Mouse (Mus musculus) lung, postnatal 10 days (tissue): ENCODE measurements around the gene Zfp579.
"Not testable (repeated sequence)": the region's sequence is repeated elsewhere in the genome, so short reads cannot be mapped to it uniquely, and the experiment has no call there.

Experiments used
- DNase-seq: peaks from one replicate; pipeline ENCODE4 v3.0.0; 2021

Zfp579 gene

GRCm38 (mm10) chr7:4996003-4996895 lies at the start of gene Zfp579:
Gene Zfp579, minus strand, starts transcription at chr7:4996158.
- DNase-seq, result peak; percentile 97

DNA sequence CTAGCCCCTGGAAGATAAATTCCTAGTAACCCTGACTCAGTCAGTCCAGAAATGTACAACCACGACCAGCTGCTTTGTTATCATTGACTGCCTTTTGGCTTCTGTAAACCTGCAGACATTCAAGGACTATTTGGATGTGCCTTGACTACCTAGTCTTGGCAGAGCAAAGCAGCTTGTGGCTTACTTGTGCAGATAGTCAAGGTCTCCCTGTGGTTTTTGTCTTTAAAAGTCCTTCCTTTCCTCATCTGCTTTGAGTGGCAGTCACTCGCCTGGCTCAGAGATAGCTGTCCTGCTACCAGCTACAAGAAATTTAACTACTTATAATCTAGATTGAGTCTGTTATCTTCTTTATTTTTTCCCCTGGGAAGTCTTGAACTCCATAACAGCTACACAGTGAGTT lies 49.0 kb upstream of the Zfp579 start:
- DNase-seq, result no peak

DNA sequence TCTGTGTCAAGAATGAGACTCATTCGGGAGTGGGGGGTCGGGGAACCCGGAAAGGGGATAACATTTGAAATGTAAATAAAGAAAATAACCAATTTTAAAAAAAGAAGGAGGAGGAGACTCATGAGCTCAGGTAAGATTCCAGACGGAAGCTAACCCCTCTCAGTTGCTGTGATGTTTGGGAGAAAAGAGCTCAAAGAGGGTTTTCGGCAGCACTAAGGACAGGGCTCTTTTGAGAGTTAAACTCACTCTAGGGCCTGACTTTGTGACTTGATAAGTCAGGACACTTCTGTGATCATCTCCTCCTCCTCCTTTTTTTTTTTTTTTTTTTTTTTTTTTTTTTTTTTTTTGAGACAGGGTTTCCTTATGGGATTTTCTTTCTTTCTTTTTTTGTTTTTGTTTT lies 43.0 kb upstream of the Zfp579 start:
- DNase-seq, result no peak

DNA sequence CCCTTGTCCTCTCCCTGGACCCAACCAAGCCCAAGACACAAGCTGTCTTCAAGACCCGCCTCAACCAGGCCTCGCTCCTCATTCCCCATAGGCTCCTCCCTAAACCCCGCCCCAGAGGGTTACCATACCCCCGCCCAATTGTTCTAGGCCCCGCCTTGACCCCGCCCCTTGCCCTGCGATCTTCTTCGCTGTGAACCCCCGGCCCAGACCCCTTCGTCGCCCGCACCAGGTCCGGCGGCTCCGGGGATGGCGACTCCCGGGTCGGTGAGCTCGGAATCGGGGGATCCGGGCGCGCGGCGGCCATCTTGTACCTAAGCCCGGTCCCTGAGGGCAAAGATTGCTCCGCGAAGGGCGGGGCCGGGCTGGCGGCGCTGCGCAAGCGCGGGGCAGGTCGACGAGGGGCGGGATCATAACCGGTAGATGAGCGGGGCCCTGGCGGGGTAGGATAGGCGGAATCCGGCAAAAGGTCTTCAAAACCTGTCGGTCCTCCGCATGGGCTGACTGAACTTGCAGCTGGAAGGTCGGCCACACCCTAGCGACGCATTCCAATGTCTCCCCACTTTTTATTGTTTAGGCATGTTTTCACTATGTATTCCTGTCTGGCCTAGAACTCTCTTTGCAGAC lies 42.3 kb upstream of the Zfp579 start, which contains the start of gene Zfp784:
Zfp784 (minus strand) TSS at position 338 of the 624 bp plus-strand sequence.
- peak; percentile 97 for DNase-seq

DNA sequence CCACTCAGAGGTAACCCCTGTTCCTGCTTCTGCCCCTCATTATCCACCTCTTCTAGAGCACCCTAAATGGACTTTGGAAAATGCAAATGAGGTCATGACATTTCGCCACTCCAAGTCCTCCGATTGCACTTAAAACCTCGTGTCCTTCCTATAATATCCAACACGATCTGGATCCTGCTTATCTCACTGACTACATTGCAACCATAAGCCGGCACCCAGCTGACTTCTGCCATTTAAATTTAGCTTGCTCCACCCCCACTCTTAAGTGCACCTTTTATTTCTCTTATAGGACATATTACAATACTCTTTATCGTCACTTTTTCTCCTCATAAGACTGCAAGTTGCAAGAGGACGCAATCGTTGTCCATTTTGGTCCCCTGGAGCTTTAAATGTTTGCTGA lies 41.5 kb upstream of the Zfp579 start:
- no peak for DNase-seq

DNA sequence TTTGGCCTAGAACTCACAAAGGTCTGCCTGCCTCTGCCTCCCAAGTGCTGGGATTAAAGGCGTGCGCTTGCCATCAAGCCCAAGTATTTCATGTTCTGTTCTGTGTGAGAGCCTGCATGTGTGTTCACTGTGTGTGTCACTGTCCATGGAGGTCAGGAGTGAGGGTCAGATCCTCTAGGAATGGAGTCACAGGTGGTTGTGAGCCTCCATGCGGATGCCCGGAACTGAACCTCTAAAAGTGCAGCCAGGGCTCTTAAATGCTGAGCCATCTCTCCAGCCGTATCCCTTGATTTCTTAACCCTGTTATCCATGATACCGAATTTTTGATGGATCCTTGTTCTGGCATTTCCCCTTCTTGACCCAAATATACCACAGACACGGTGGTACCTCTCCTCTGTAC lies 41.1 kb upstream of the Zfp579 start:
- DNase-seq, result no peak

GRCm38 (mm10) chr7:5036136-5036535 lies 40.2 kb upstream of the Zfp579 start:
- DNase-seq, result no peak

GRCm38 (mm10) chr7:5035628-5036027 lies 39.7 kb upstream of the Zfp579 start:
- no peak for DNase-seq

DNA sequence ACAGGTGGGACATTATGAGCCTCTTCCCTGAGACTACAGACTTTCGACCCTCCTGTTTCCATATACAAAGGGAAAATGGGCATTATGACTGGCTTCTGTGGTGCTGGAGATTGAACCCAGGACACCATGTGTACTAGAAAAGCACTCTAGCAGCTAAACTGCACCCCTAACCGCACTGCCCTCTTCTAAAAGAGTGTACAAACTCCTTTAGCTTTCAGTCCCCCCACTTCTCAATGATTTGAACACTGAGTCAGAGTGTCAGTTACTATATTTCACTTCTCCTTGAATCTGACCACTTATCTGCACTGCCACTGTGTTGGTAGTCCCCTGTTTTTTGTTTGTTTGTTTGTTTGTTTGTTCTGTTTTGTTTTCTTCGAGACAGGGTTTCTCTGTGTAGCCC lies 37.9 kb upstream of the Zfp579 start, which contains the start of gene 4632433K11Rik:
4632433K11Rik (plus strand) TSS at position 301 of the 400 bp plus-strand sequence.
- no peak for DNase-seq

DNA sequence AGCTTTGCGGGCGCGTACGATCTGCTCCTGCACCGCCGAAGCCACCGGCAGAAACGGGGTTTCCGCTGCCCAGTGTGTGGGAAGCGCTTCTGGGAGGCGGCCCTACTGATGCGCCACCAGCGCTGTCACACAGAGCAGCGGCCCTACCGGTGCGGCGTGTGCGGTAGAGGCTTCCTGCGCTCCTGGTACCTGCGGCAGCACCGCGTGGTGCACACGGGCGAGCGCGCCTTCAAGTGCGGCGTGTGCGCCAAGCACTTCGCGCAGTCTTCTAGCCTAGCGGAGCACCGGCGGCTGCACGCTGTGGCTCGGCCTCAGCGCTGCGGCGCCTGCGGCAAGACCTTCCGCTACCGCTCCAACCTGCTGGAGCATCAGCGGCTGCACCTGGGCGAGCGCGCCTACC lies 35.5 kb upstream of the Zfp579 start:
- DNase-seq, result no peak

- no peak for DNase-seq
These were observed 34.8 kb upstream of the Zfp579 start for GRCm38 (mm10) chr7:5030554-5031275.

GRCm38 (mm10) chr7:5029946-5030345 lies 34.0 kb upstream of the Zfp579 start:
- DNase-seq, result no peak

- no peak for DNase-seq
These were observed 33.6 kb upstream of the Zfp579 start for GRCm38 (mm10) chr7:5029543-5029942.

GRCm38 (mm10) chr7:5021197-5021596 lies 25.2 kb upstream of the Zfp579 start:
- no peak for DNase-seq

GRCm38 (mm10) chr7:5020685-5021084 lies 24.7 kb upstream of the Zfp579 start:
- peak; percentile 39 for DNase-seq

DNA sequence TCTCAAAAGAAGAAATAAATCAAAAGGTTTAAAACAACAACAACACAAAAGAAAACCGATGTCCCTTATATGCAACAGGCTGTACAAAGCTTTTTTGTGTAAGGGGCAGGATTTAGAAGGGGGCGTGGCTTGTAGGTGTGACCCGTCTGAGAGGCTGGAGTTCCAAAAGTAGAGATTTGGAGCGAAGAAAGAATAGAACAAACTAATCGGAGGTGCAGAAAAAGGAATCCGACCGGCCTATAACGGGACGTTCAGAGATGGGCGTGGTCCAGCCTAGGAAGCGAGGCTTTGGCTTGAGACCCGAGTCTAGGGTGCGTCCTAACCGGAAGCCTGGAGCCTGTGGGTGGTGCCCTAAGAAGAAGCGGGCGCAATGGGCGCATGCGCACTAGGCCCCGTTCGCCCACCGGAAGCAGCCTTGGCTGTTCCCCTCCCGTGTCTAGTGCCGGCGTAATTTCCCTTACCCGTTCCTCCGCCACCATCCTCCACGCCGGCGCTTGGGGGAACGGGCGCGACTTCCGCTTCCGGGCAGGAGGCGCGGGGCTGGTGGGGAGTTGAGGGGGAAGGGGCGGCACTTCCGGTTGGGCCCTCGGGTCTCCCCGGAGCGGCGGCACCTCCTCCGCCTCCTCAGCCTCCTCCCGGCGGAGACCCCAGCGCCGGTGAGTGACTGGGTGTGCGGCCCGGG lies 24.2 kb upstream of the Zfp579 start, which contains the start of the genes Zfp865 and Ccdc106:
Zfp865 (plus strand) TSS at position 377 of the 682 bp plus-strand sequence.
Ccdc106 (plus strand) TSS at position 554 of the 682 bp plus-strand sequence.
- peak; percentile 100 for DNase-seq

DNA sequence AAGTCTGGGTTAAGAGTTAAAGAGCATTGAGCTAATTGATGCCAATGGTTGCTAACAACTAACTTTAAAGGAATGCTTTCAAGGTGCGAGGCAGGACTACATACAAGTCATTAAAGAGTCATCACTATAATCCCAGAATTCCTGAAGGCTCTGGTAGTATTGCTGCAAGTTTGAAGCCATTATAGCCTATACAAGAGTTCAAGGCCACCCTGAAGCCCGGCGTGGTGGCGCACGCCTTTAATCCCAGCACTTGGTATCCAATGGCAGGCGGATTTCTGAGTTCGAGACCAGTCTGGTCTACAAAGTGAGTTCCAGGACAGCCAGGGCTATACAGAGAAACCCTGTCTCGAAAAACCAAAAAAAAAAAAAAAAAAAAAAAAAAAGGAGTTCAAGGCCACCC lies 23.6 kb upstream of the Zfp579 start:
- not testable (repeated sequence) for DNase-seq

DNA sequence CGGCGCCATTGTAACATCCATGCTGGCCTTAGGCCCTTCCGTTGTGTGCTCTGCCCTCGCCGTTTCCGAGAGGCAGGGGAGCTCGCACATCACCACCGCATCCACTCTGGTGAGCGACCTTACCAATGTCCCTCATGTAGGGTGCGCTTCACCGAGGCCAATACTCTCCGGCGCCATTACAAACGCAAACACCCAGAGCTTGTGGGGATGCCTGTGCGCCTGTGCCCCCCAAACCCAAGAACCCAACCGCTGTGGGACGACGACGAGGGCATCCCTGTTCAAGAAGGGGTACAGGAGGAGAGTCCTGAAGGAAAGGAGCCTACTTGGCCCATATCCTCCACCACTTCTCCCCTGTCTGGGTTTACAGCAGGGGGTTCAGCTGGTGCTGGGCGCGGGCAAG lies 22.0 kb upstream of the Zfp579 start:
- DNase-seq, result no peak

DNA sequence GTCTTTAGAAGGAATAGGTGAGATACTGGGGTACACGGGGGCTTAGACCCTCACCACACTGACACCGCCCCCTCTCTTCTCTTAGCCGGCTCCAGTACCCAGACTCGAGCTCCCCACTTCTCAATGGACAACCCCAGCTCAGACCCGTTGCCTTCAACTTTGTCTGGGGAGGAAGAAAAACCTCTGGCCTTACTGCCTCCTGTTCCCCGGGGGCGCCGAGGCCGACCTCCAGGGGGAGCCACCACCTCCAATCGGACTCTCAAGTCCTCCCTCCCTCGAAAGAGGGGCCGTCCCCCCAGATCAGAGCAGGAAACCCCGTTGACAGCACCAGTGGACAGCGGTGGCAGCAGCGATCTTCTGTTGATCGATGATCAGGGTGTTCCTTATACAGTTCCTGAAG lies 21.4 kb upstream of the Zfp579 start:
- DNase-seq, result peak; percentile 56

GRCm38 (mm10) chr7:5016920-5017319 lies 21.0 kb upstream of the Zfp579 start:
- no peak for DNase-seq

DNA sequence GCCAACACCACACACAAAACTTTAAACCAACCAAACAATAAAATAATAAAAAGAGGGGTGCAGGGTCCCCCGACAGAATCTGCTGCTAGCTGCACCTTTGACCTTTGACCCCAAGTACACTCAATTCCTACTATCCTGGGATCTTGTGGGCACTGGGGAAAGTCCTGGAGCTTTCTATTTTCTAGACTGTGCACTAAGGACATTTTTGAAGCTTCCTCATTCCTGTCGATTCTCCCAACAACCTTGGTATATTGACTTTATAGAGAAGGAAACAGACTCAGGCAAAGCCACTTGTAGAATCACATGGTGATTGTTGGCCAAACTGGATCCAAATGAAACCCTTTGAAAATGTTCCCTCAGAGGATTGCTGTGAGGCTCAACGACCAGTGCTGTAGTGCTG lies 20.1 kb upstream of the Zfp579 start:
- no peak for DNase-seq

- DNase-seq, result peak; percentile 97
These were observed 19.4 kb upstream of the Zfp579 start, which contains the start of gene Gm44973 for GRCm38 (mm10) chr7:5015118-5016001. Gene Gm44973, plus strand, starts transcription at chr7:5015496.
